Mouse (Mus musculus) cerebellum, postnatal 25 days (tissue): ENCODE measurements around the gene Arrdc5.

Experiments
- DNase-seq, 2 experiments: peaks; one replicate each; pipeline ENCODE4 v3.0.0; 2021; ENCODE audit warnings: mixed read lengths in 2 of 2

Arrdc5 gene

DNA sequence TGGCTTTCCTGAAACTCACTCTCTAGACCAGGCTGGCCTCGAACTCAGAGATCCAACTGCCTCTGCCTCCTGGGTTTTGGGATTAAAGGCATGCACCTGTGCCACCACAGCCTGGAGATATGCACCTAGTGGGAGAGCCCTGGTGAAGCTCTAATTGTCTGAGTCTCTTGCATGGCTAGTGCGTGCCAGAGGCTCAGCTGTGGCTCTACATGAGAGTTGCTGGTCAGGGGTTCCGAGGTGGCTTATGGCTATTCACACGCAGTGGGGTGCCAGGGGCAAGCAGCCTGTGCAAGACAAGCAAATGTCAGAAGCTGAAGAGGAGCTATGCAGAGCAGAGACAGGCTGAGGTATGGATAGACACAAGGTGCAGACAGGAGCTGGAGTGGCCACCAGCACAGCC lies 45.4 kb downstream of the Arrdc5 start:
- peak in 1 of 2 experiments; percentile 27 for DNase-seq

DNA sequence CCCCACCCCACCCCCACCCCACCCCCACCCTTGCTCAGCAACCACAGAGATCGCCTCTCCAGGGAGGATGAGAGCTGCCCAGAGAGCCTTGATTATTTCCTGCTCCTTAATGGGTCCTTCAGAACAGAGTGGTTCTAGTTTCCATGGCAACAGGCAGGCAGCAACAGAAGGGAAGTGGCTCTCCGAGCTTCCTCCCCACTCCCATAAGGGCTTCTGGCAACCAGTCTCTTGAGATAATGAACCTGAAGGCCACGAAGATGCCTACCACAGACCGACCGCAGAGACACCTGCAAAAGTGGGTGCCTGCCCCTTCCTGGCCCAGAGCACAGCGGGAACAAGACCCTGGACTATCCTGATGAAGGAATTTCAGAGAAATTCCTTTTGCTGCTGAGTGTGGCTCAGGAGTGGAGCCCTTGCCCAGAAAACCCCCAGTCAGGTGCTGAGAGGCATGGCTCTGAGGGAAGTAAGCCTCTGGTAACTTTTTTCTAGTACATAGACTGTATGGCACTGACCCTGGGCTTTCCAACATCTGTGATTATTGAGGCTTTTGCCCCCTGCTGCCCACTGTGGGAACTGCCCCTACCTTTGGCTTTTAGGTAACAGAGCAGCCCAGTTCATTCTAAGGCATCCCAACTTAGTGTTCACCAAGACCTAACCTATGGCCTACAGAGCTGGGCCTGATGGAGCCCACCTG lies 48.8 kb downstream of the Arrdc5 start:
- peak; percentile 71 to 85 for DNase-seq

DNA sequence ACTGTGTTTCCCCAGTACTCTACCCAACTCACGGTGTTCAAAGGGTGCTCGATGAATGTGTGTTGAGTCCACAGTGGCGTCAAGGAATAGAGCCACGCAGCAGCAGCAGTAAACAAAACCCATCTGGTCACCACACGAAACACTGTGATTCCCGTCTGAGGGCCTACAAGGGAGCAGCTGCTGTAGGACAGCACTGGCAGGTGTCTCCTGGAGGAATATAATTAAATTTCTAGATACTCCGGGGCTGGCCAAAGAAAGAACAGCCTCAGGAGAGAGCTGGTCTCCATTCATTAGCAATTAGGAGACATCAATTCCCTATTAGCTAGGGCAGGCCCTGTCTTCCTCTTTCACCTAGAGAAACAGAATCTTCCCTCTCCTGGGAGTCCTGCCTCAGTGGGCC lies 54.5 kb downstream of the Arrdc5 start:
- no peak for DNase-seq
